Mouse (Mus musculus): ENCODE results near the gene Slc17a1. TPM values are rescaled to one million over a fixed set of nuclear protein-coding genes. Genes with fewer than 3 reads are reported as not detected.

Gene Slc17a1
- total and polyA plus RNA-seq, 2 experiments from 2014 or later, result not detected

- H3K9ac ChIP-seq, result no peak within 1 kb of the TSS
- H3K27me3 ChIP-seq (ENCODE audit: insufficient read depth, low read length), result no peaks in the 10 kb centered on the region
- no peak within 1 kb of the TSS for H3K4me3 ChIP-seq (ENCODE audit: low read depth, low read length)
- H3K4me2 ChIP-seq (ENCODE audit: low read depth), result no peak within 1 kb of the TSS
- no peak for DNase-seq
- ATAC-seq, result no peak
- no peaks in the 10 kb centered on the region for H3K36me3 ChIP-seq (ENCODE audit: insufficient read depth)
- 88% methylated on average over 2 of the region's 2 CpGs for WGBS
- H3K9me3 ChIP-seq (ENCODE audit: low read length), result no peaks in the 10 kb centered on the region; the same call in 1 of the 2 replicates
- no peak for TF ChIP-seq CTCF (IDR thresholded peaks at IDR 0.05; ENCODE audit: low read depth)
- H3K4me1 ChIP-seq (ENCODE audit: insufficient read depth), result no peaks in the 10 kb centered on the region
- H3K27ac ChIP-seq (ENCODE audit: low read depth, low read length), result no peak within 1 kb of the TSS
Observed at GRCm38 (mm10) chr13:23839308-23839707, 28.2 kb upstream of the Slc17a1 start, which contains the start of gene Slc17a3. Gene Slc17a3, plus strand, starts transcription at chr13:23839434.

- Histone ChIP-seq H3K27ac (ENCODE audit: low read depth, low read length) (no peak overlapping the region), H3K27me3 (ENCODE audit: insufficient read depth, low read length) (no peaks in the 10 kb centered on the region), H3K36me3 (ENCODE audit: insufficient read depth) (no peaks in the 10 kb centered on the region), H3K4me2 (ENCODE audit: low read depth) (no peak overlapping the region), H3K9ac (no peak overlapping the region), H3K4me3 (ENCODE audit: low read depth, low read length) (no peak overlapping the region), H3K4me1 (ENCODE audit: insufficient read depth) (no peaks in the 10 kb centered on the region), H3K9me3 (ENCODE audit: low read length) (no peaks in the 10 kb centered on the region)
- TF ChIP-seq CTCF (IDR thresholded peaks at IDR 0.05; ENCODE audit: low read depth), result no peak
- ATAC-seq, result no peak
- WGBS, result 37% methylated on average over 4 of the region's 4 CpGs
- DNase-seq, result no peak
Observed at GRCm38 (mm10) chr13:23845851-23846250, 21.7 kb upstream of the Slc17a1 start.

- H3K4me1 ChIP-seq (ENCODE audit: insufficient read depth), result no peaks in the 10 kb centered on the region
- no peak for ATAC-seq
- H3K9me3 ChIP-seq (ENCODE audit: low read length), result no peaks in the 10 kb centered on the region
- no peak overlapping the region for H3K9ac ChIP-seq
- WGBS, result 78% methylated on average over 2 of the region's 2 CpGs
- H3K4me2 ChIP-seq (ENCODE audit: low read depth), result no peak overlapping the region
- no peak for TF ChIP-seq CTCF (IDR thresholded peaks at IDR 0.05; ENCODE audit: low read depth)
- no peaks in the 10 kb centered on the region for H3K27me3 ChIP-seq (ENCODE audit: insufficient read depth, low read length)
- no peak for DNase-seq
- no peak overlapping the region for H3K4me3 ChIP-seq (ENCODE audit: low read depth, low read length)
- H3K27ac ChIP-seq (ENCODE audit: low read depth, low read length), result no peak overlapping the region
- H3K36me3 ChIP-seq (ENCODE audit: insufficient read depth), result no peaks in the 10 kb centered on the region
Observed at GRCm38 (mm10) chr13:23849299-23849698, 18.3 kb upstream of the Slc17a1 start.

- WGBS, result 67% methylated on average over 3 of the region's 3 CpGs
- H3K4me2 ChIP-seq (ENCODE audit: low read depth), result no peak overlapping the region
- H3K4me3 ChIP-seq (ENCODE audit: low read depth, low read length), result no peak overlapping the region
- no peaks in the 10 kb centered on the region for H3K4me1 ChIP-seq (ENCODE audit: insufficient read depth)
- H3K27me3 ChIP-seq (ENCODE audit: insufficient read depth, low read length), result no peaks in the 10 kb centered on the region
- no peak for TF ChIP-seq CTCF (IDR thresholded peaks at IDR 0.05; ENCODE audit: low read depth)
- no peaks in the 10 kb centered on the region for H3K36me3 ChIP-seq (ENCODE audit: insufficient read depth)
- H3K9ac ChIP-seq, result no peak overlapping the region
- DNase-seq (no peak), ATAC-seq (no peak)
- H3K9me3 ChIP-seq (ENCODE audit: low read length), result no peaks in the 10 kb centered on the region
- H3K27ac ChIP-seq (ENCODE audit: low read depth, low read length), result no peak overlapping the region
Observed at GRCm38 (mm10) chr13:23856401-23856800, 11.1 kb upstream of the Slc17a1 start.

GRCm38 (mm10) chr13:23861815-23862214 is 5.7 kb upstream of the Slc17a1 start:
- Histone ChIP-seq H3K27me3 (ENCODE audit: insufficient read depth, low read length) (no peaks in the 10 kb centered on the region), H3K27ac (ENCODE audit: low read depth, low read length) (no peak overlapping the region), H3K9ac (no peak overlapping the region), H3K4me1 (ENCODE audit: insufficient read depth) (no peaks in the 10 kb centered on the region), H3K36me3 (ENCODE audit: insufficient read depth) (no peaks in the 10 kb centered on the region), H3K4me2 (ENCODE audit: low read depth) (no peak overlapping the region), H3K4me3 (ENCODE audit: low read depth, low read length) (no peak overlapping the region), H3K9me3 (ENCODE audit: low read length) (no peaks in the 10 kb centered on the region)
- no peak for TF ChIP-seq CTCF (IDR thresholded peaks at IDR 0.05; ENCODE audit: low read depth)
- ATAC-seq (no peak), DNase-seq (no peak)

- Histone ChIP-seq H3K9ac (no peak overlapping the region), H3K4me2 (ENCODE audit: low read depth) (no peak overlapping the region), H3K36me3 (ENCODE audit: insufficient read depth) (no peaks in the 10 kb centered on the region), H3K4me3 (ENCODE audit: low read depth, low read length) (no peak overlapping the region), H3K27me3 (ENCODE audit: insufficient read depth, low read length) (no peaks in the 10 kb centered on the region), H3K27ac (ENCODE audit: low read depth, low read length) (no peak overlapping the region), H3K4me1 (ENCODE audit: insufficient read depth) (no peaks in the 10 kb centered on the region), H3K9me3 (ENCODE audit: low read length) (no peaks in the 10 kb centered on the region)
- WGBS, result 79% methylated on average over 9 of the region's 9 CpGs
- ATAC-seq (no peak), DNase-seq (no peak)
- TF ChIP-seq CTCF (IDR thresholded peaks at IDR 0.05; ENCODE audit: low read depth), result no peak
Observed at GRCm38 (mm10) chr13:23864711-23865110, 2.8 kb upstream of the Slc17a1 start.

- no peak overlapping the region for H3K4me2 ChIP-seq (ENCODE audit: low read depth)
- no peak for DNase-seq
- 84% methylated on average over 9 of the region's 9 CpGs for WGBS
- no peak for ATAC-seq
- H3K9ac ChIP-seq, result no peak overlapping the region
- H3K36me3 ChIP-seq (ENCODE audit: insufficient read depth), result no peaks in the 10 kb centered on the region
- no peak overlapping the region for H3K4me3 ChIP-seq (ENCODE audit: low read depth, low read length)
- H3K4me1 ChIP-seq (ENCODE audit: insufficient read depth), result no peaks in the 10 kb centered on the region
- TF ChIP-seq CTCF (IDR thresholded peaks at IDR 0.05; ENCODE audit: low read depth), result no peak
- no peaks in the 10 kb centered on the region for H3K27me3 ChIP-seq (ENCODE audit: insufficient read depth, low read length)
- H3K27ac ChIP-seq (ENCODE audit: low read depth, low read length), result no peak overlapping the region
- H3K9me3 ChIP-seq (ENCODE audit: low read length), result no peaks in the 10 kb centered on the region
Observed at GRCm38 (mm10) chr13:23866086-23866710, 1.4 kb upstream of the Slc17a1 start.

Measured in forebrain, postnatal 0 days (tissue).